Mouse (Mus musculus): ENCODE measurements around the gene Metap1d.

GRCm38 (mm10) chr2:71481825-71482224 lies 28.7 kb downstream of the Metap1d start:
- TF ChIP-seq FLI1 (IDR thresholded peaks at IDR 0.05; ENCODE audit: low read length) (no peak), GATA1 (IDR thresholded peaks at IDR 0.05; ENCODE audit: borderline replicate concordance, low read length) (no peak)
